Mouse (Mus musculus): Measurements from ENCODE around the gene Bola2. TPM values are rescaled to one million over a fixed set of nuclear protein-coding genes. Genes with fewer than 3 reads are reported as not detected.

The Bola2 gene
- polyA plus RNA-seq, 1 experiment: 182 TPM

DNA sequence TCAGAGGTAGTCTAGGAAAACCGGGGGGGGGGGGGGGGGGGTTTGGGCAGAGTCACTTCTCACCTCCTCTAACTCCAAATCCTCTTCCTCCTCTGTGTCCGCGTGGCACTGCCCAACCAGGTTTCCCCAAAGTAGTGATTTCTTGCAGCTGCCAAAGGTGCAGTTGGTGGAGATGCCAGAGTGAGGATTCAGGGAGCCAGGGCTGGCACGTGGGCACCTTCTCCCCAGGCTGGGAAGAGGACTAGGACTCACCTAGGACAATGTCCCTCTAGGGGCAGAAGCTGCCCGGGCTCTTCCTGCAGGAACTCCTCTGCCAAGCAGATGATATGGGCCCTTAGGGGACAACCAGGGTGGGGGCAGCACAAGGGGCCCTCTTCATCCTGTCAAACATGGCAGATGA is 3.5 kb upstream of the Bola2 start:
- 76% methylated on average over 5 of the region's 5 CpGs for WGBS
- TF ChIP-seq POLR2A (IDR thresholded peaks at IDR 0.05; ENCODE audit: borderline replicate concordance, control insufficient read depth, low read depth, low read length) (no peak), CTCF (IDR thresholded peaks at IDR 0.05; ENCODE audit: control insufficient read depth, insufficient read depth, low read length) (no peak)
- H3K4me1 ChIP-seq (ENCODE audit: control insufficient read depth, insufficient read depth, low read length): peaks cover 1% of the 10 kb centered on the region; the same call in 1 of the 2 replicates
- H3K4me3 ChIP-seq (replicated peaks; ENCODE audit: control insufficient read depth, low read depth, low read length): no peak overlapping the region
- H3K27ac ChIP-seq (ENCODE audit: control insufficient read depth, insufficient read depth, low read depth, low read length, poor library complexity): no peak overlapping the region

DNA sequence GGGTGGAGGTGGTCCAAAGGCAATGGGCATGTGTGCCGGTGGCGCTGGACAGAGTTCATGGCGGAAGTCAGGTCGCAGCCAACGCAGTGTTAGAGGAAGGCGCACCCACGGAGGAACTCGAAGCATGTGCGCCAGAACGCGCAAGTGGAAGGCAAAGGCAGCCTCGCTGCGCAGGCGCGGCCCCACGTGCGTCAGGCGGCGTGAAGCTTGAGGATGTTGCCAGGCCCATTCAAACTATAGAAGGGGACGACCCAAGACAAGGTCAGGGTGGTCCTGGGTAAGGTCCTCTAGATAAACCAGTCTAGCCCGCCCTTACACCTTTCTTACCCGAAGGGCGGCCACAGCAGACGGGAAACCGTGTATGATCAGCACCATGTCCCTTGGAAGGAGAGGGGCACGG is 2.8 kb upstream of the Bola2 start:
- Histone ChIP-seq H3K4me3 (replicated peaks; ENCODE audit: control insufficient read depth, low read depth, low read length) (no peak overlapping the region), H3K27ac (ENCODE audit: control insufficient read depth, insufficient read depth, low read depth, low read length, poor library complexity) (no peak overlapping the region), H3K4me1 (ENCODE audit: control insufficient read depth, insufficient read depth, low read length) (peaks cover 1% of the 10 kb centered on the region; the same call in 1 of the 2 replicates)
- TF ChIP-seq POLR2A (IDR thresholded peaks at IDR 0.05; ENCODE audit: borderline replicate concordance, control insufficient read depth, low read depth, low read length) (0 out of 2 replicates have a peak, but pooled peaks have one; percentile 26), CTCF (IDR thresholded peaks at IDR 0.05; ENCODE audit: control insufficient read depth, insufficient read depth, low read length) (no peak)
- 93% methylated on average over 26 of the region's 26 CpGs for WGBS

DNA sequence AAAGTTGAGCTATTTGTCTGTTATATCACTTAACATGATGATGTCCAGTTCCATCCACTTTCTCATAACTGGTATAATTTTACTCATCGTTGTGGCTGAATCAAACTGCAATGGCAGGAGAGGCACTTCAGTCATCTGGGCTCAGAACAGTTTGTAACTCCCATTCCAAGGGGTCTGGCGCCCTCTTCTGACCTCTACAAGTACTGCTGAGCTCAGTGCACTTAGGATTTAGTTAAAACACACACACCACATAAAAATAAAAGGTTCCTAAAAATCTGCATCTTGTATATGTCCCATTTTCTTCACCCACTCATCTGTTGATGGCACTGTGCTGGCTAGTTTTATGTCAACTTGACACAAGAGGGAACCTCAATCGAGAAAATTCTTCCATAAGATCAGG is 1.9 kb upstream of the Bola2 start:
- WGBS: 4% methylated on average over 3 of the region's 3 CpGs
- H3K4me1 ChIP-seq (ENCODE audit: control insufficient read depth, insufficient read depth, low read length): peaks cover under 1% of the 10 kb centered on the region; the same call in 1 of the 2 replicates
- peak; percentile 91 for TF ChIP-seq CTCF (IDR thresholded peaks at IDR 0.05; ENCODE audit: control insufficient read depth, insufficient read depth, low read length)
- TF ChIP-seq POLR2A (IDR thresholded peaks at IDR 0.05; ENCODE audit: borderline replicate concordance, control insufficient read depth, low read depth, low read length): no peak
- H3K4me3 ChIP-seq (replicated peaks; ENCODE audit: control insufficient read depth, low read depth, low read length): no peak overlapping the region
- no peak overlapping the region for H3K27ac ChIP-seq (ENCODE audit: control insufficient read depth, insufficient read depth, low read depth, low read length, poor library complexity)

DNA sequence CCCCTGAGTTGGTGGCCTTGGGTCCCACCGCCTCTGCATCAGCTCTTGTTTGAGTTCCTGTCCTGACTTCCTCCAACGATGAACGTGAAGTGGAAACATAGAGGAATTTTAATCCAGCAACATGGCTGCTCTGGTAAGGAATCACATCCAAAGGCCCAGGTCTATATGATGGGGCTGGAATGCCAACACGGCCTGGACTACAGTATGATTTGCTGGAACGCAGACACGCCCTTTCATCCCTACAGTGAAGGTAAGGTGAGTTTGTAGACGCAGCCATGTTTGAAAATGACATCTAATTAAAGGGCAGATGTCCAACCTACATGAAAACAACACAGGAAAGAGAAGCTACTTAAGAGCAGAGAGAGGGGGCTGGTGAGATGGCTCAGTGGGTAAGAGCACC is 1.4 kb upstream of the Bola2 start:
- TF ChIP-seq POLR2A (IDR thresholded peaks at IDR 0.05; ENCODE audit: borderline replicate concordance, control insufficient read depth, low read depth, low read length) (no peak), CTCF (IDR thresholded peaks at IDR 0.05; ENCODE audit: control insufficient read depth, insufficient read depth, low read length) (no peak)
- Histone ChIP-seq H3K4me1 (ENCODE audit: control insufficient read depth, insufficient read depth, low read length) (no peaks in the 10 kb centered on the region; the same call in 1 of the 2 replicates), H3K4me3 (replicated peaks; ENCODE audit: control insufficient read depth, low read depth, low read length) (no peak overlapping the region), H3K27ac (ENCODE audit: control insufficient read depth, insufficient read depth, low read depth, low read length, poor library complexity) (no peak overlapping the region)
- WGBS: 71% methylated on average over 7 of the region's 7 CpGs

DNA sequence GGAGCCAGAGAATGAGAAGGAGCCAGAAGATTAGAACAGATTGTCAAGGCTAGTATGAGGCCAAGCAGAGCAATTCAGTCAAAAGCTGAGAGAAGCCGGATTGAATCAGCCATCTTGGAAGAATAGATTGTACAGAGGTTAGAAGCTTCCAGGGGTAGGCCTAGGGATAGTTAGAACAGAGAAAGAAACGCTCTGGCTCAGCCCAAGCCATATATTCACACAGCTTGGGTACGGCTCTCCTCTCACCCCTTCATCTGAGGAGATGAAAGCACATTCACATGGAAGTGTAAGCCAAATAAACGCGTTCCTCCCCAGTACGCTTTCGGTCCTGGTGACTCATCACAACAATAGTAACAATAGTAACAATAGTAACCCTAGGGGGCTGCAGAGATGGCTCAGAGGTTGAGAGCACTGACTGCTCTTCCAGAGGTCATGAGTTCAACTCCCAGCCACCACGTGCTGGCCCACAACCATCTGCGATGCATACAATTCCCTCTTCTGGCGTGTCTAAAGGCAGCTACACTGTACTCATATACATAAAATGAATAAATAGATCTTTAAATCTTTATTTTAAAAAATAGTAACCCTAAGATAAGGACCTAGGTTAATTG is 655 bp upstream of the Bola2 start:
- TF ChIP-seq CTCF (IDR thresholded peaks at IDR 0.05; ENCODE audit: control insufficient read depth, insufficient read depth, low read length) (no peak), POLR2A (IDR thresholded peaks at IDR 0.05; ENCODE audit: borderline replicate concordance, control insufficient read depth, low read depth, low read length) (no peak)
- Histone ChIP-seq H3K27ac (ENCODE audit: control insufficient read depth, insufficient read depth, low read depth, low read length, poor library complexity) (no peak overlapping the region), H3K4me3 (replicated peaks; ENCODE audit: control insufficient read depth, low read depth, low read length) (no peak overlapping the region), H3K4me1 (ENCODE audit: control insufficient read depth, insufficient read depth, low read length) (no peaks in the 10 kb centered on the region; the same call in 1 of the 2 replicates)
- WGBS: 74% methylated on average over 10 of the region's 10 CpGs

DNA sequence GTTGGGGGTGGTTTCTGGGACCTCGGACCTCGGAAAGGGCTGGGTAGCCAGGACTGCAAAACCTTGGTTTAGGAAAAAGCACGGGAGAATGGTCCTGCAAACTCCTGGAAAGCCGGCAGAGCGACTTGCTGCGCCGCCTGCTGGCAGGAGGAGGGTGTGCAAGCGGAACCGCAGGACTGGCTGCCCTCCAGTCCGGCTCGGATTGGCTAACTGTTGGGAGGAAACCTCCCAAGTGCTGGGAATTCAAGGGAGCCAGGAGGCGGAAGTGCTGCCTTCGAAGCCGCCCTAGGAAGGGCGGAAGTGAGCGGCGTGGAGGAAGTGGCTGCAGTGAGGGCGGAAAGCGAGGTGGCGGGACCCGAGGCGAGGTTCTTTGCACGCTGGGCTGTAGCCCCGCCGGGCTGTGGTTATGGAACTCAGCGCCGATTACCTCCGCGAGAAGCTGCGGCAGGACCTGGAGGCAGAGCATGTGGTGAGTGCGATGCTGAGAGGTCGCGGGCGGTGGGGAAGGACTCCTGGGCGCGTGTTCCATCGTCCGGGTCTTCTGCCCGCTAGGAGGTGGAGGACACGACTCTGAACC is 518 bp downstream of the Bola2 start, which contains the start of gene Slx1b:
Gene Slx1b, minus strand, starts transcription at position 154 of the 577 bp plus-strand sequence.
- Histone ChIP-seq H3K27ac (ENCODE audit: control insufficient read depth, insufficient read depth, low read depth, low read length, poor library complexity) (peak within 1 kb of the TSS; percentile 85), H3K4me1 (ENCODE audit: control insufficient read depth, insufficient read depth, low read length) (no peaks in the 10 kb centered on the region; the same call in 1 of the 2 replicates), H3K4me3 (replicated peaks; ENCODE audit: control insufficient read depth, low read depth, low read length) (peak within 1 kb of the TSS; percentile 78)
- TF ChIP-seq POLR2A (IDR thresholded peaks at IDR 0.05; ENCODE audit: borderline replicate concordance, control insufficient read depth, low read depth, low read length) (peak; percentile 70; the same call in 1 of the 2 replicates), CTCF (IDR thresholded peaks at IDR 0.05; ENCODE audit: control insufficient read depth, insufficient read depth, low read length) (peak; percentile 94)
- 1% methylated on average over 40 of the region's 40 CpGs for WGBS

DNA sequence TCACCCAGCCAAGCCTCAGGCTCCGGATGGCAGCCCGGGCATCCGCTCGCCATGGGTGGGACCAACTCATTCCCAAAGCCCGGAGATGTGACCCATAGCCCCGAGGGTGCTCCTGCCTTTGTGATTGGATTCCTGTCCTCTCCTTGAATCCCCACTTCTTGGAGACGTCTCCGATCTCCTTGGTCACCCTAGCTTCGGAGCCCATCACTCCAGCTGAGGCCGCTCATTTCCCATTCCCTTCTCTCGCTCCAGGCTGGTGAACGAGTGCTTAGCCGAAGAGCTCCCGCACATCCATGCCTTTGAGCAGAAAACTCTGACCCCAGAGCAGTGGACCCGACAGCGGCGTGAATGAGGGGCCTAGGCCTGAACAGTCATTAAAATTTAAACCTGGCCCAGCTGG is 1.1 kb downstream of the Bola2 start:
- Histone ChIP-seq H3K4me1 (ENCODE audit: control insufficient read depth, insufficient read depth, low read length) (peaks cover under 1% of the 10 kb centered on the region; the same call in 1 of the 2 replicates), H3K27ac (ENCODE audit: control insufficient read depth, insufficient read depth, low read depth, low read length, poor library complexity) (peak overlapping the region; percentile 85), H3K4me3 (replicated peaks; ENCODE audit: control insufficient read depth, low read depth, low read length) (peak overlapping the region; percentile 78)
- WGBS: 5% methylated on average over 17 of the region's 17 CpGs
- no peak for TF ChIP-seq CTCF (IDR thresholded peaks at IDR 0.05; ENCODE audit: control insufficient read depth, insufficient read depth, low read length)
- no peak for TF ChIP-seq POLR2A (IDR thresholded peaks at IDR 0.05; ENCODE audit: borderline replicate concordance, control insufficient read depth, low read depth, low read length)

DNA sequence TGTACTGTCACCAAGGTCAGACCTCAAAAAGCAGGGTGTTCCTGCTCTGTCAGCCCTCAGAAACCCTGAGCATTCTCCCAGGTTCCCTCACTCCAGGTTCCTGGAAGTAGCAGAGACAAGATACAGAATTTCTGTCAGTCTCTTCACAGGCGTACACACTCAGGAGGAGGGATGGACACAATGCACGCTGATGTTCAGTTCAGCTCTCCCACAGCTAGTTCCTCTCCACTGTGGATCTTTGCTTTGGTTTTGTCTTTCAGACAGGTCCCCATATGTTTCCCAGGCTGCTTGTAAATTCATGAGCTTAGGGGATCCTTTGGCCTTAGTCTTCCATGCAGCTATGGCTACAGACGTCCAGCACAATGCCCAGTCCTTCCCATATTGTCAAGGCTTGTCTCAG is 1.7 kb downstream of the Bola2 start:
- no peak overlapping the region for H3K4me3 ChIP-seq (replicated peaks; ENCODE audit: control insufficient read depth, low read depth, low read length)
- H3K27ac ChIP-seq (ENCODE audit: control insufficient read depth, insufficient read depth, low read depth, low read length, poor library complexity): no peak overlapping the region
- WGBS: 40% methylated on average over 3 of the region's 3 CpGs
- peaks cover 1% of the 10 kb centered on the region; the same call in 1 of the 2 replicates for H3K4me1 ChIP-seq (ENCODE audit: control insufficient read depth, insufficient read depth, low read length)
- TF ChIP-seq POLR2A (IDR thresholded peaks at IDR 0.05; ENCODE audit: borderline replicate concordance, control insufficient read depth, low read depth, low read length): no peak
- TF ChIP-seq CTCF (IDR thresholded peaks at IDR 0.05; ENCODE audit: control insufficient read depth, insufficient read depth, low read length): no peak

All from bone marrow, adult 2 months (tissue).